Mouse (Mus musculus) lung, embryonic 14.5 days (tissue): ENCODE data around the gene Krt33b. TPM values are rescaled to one million over a fixed set of nuclear protein-coding genes. Genes with fewer than 3 reads are reported as not detected.

Experiments used
- ATAC-seq: fragments of 200-750 bp; cut with Nextera tagmentation; 2 replicates; pipeline ENCODE4 v1.8.0; 2017; ENCODE audit warnings: mild to moderate bottlenecking, moderate TSS enrichment, moderate library complexity; ENCODE audit not compliant: insufficient read depth
- DNase-seq: peaks from one replicate; pipeline ENCODE4 v3.0.0-alpha.2; 2015
- H3K27ac ChIP-seq: fragments of 300-500 bp; sonication (generic); 2 replicates; pipeline ENCODE4 v1.5.1; 2014; ENCODE audit warnings: low read depth, mild to moderate bottlenecking, moderate library complexity
- H3K27me3 ChIP-seq: fragments of 300-500 bp; sonication (generic); 2 replicates; pipeline ENCODE4 v1.6.1; 2014; ENCODE audit warnings: low read length, control low read depth; ENCODE audit not compliant: insufficient read depth
- H3K36me3 ChIP-seq: fragments of 300-500 bp; sonication (generic); 2 replicates; pipeline ENCODE4 v1.6.1; 2014; ENCODE audit warnings: control low read depth; ENCODE audit not compliant: insufficient read depth
- H3K4me1 ChIP-seq: fragments of 300-500 bp; sonication (generic); 2 replicates; pipeline ENCODE4 v1.6.1; 2014; ENCODE audit warnings: antibody characterized with exemption, control low read depth; ENCODE audit not compliant: insufficient read depth
- H3K4me2 ChIP-seq: fragments of 300-500 bp; sonication (generic); 2 replicates; pipeline ENCODE4 v1.6.1; 2014; ENCODE audit warnings: mild to moderate bottlenecking
- H3K4me3 ChIP-seq: fragments of 300-500 bp; sonication (generic); 2 replicates; pipeline ENCODE4 v1.5.1; 2014; ENCODE audit warnings: low read depth, low read length
- H3K9ac ChIP-seq: fragments of 300-500 bp; sonication (generic); 2 replicates; pipeline ENCODE4 v1.6.1; 2014
- H3K9me3 ChIP-seq: fragments of 300-500 bp; sonication (generic); 2 replicates; pipeline ENCODE4 v1.6.1; 2016; ENCODE audit warnings: low read depth, low read length, control low read depth
- CTCF ChIP-seq: IDR thresholded peaks from 2 replicates; pipeline ENCODE4 v1.5.1; 2016; ENCODE audit warnings: antibody characterized with exemption, low read depth
- WGBS: fragments of 180-500 bp; shearing (Covaris S2); extraction: QIAGEN DNeasy Blood & Tissue Kit; methylation state at CpG from one replicate; pipeline ENCODE4 v1.1.7; 2014; 5-methylcytosine and 5-hydroxymethylcytosine counted together
- polyA plus RNA-seq: library from polyadenylated mRNA; unstranded; fragments of >200 nt; fragmentation: Nextera tagmentation; extraction: Ambion mirVana; gene quantifications from 2 replicates; pipeline ENCODE4 v1.2.1, GENCODE M21; 2014

Krt33b gene
- polyA plus RNA-seq, 1 experiment from 2014 or later = not detected

GRCm38 (mm10) chr11:99983442-99983841 lies 46.2 kb downstream of the Krt33b start:
- no peak overlapping the region for H3K27ac ChIP-seq
- DNase-seq (no peak), ATAC-seq (no peak)
- TF ChIP-seq CTCF = no peak
- no peaks in the 10 kb centered on the region for H3K27me3 ChIP-seq
- no peaks in the 10 kb centered on the region for H3K4me1 ChIP-seq
- H3K9ac ChIP-seq = no peak overlapping the region
- no peak overlapping the region for H3K4me3 ChIP-seq
- no peaks in the 10 kb centered on the region for H3K36me3 ChIP-seq
- no peak overlapping the region for H3K4me2 ChIP-seq
- H3K9me3 ChIP-seq = no peaks in the 10 kb centered on the region
- 89% methylated on average over 1 of the region's 1 CpGs for WGBS

GRCm38 (mm10) chr11:99982731-99983130 lies 46.9 kb downstream of the Krt33b start:
- DNase-seq (no peak), ATAC-seq (no peak)
- 78% methylated on average over 9 of the region's 9 CpGs for whole genome bisulfite sequencing
- Histone ChIP-seq H3K9ac (no peak overlapping the region), H3K36me3 (no peaks in the 10 kb centered on the region), H3K4me3 (no peak overlapping the region), H3K27ac (no peak overlapping the region), H3K4me1 (no peaks in the 10 kb centered on the region), H3K4me2 (no peak overlapping the region), H3K9me3 (no peaks in the 10 kb centered on the region), H3K27me3 (no peaks in the 10 kb centered on the region)
- TF ChIP-seq CTCF = no peak

- H3K27ac ChIP-seq = no peak within 1 kb of the TSS
- no peaks in the 10 kb centered on the region for H3K36me3 ChIP-seq
- WGBS = 76% methylated on average over 5 of the region's 5 CpGs
- no peak for DNase-seq
- ATAC-seq = no peak
- H3K27me3 ChIP-seq = no peaks in the 10 kb centered on the region
- TF ChIP-seq CTCF = no peak
- H3K4me2 ChIP-seq = no peak within 1 kb of the TSS
- H3K9me3 ChIP-seq = no peaks in the 10 kb centered on the region
- H3K4me1 ChIP-seq = no peaks in the 10 kb centered on the region
- H3K9ac ChIP-seq = no peak within 1 kb of the TSS
- no peak within 1 kb of the TSS for H3K4me3 ChIP-seq
Measured at GRCm38 (mm10) chr11:99978953-99979352, 50.7 kb downstream of the Krt33b start, which contains the start of gene Krtap29-1. Gene Krtap29-1 (minus strand): TSS chr11:99979053.

Other genes with a start within 250 kb of the Krt33b start
- not detected in 2 replicates for gene Krtap4-8, start 249.2 kb downstream of the Krt33b start, polyA plus RNA-seq
- not detected in 2 replicates for gene Krtap4-9, start 244.7 kb downstream of the Krt33b start, polyA plus RNA-seq
- not detected in 2 replicates for gene Gm11596, start 236.4 kb downstream of the Krt33b start, polyA plus RNA-seq
- gene Gm11569, start 230.9 kb downstream of the Krt33b start, polyA plus RNA-seq = not detected in 2 replicates
- not detected in 2 replicates for gene Gm11554, start 225.4 kb downstream of the Krt33b start, polyA plus RNA-seq
- gene Krtap4-13, start 220.0 kb downstream of the Krt33b start, polyA plus RNA-seq = not detected in 2 replicates
- gene Gm11564, start 214.2 kb downstream of the Krt33b start, polyA plus RNA-seq = not detected in 2 replicates
- gene 2300003K06Rik, start 191.8 kb downstream of the Krt33b start, polyA plus RNA-seq = not detected in 2 replicates
- gene Krtap4-16, start 178.3 kb downstream of the Krt33b start, polyA plus RNA-seq = not detected in 2 replicates
- gene Gm11568, start 172.0 kb downstream of the Krt33b start, polyA plus RNA-seq = not detected in 2 replicates
- not detected in 2 replicates for gene Gm11559, start 165.4 kb downstream of the Krt33b start, polyA plus RNA-seq
- not detected in 2 replicates for gene Krtap9-1, start 156.5 kb downstream of the Krt33b start, polyA plus RNA-seq
- gene Gm11567, start 150.7 kb downstream of the Krt33b start, polyA plus RNA-seq = not detected in 2 replicates
- not detected in 2 replicates for gene Krtap31-1, start 121.9 kb downstream of the Krt33b start, polyA plus RNA-seq
- not detected in 2 replicates for gene Gm11565, start 115.1 kb downstream of the Krt33b start, polyA plus RNA-seq
- gene Krtap31-2, start 93.6 kb downstream of the Krt33b start, polyA plus RNA-seq = not detected in 2 replicates
- not detected in 2 replicates for gene Krtap9-5, start 81.4 kb downstream of the Krt33b start, polyA plus RNA-seq
- gene Krtap29-1, start 50.8 kb downstream of the Krt33b start, polyA plus RNA-seq = not detected in 2 replicates
- gene Krtap16-1, start 43.3 kb downstream of the Krt33b start, polyA plus RNA-seq = not detected in 2 replicates
- gene Krtap17-1, start 35.9 kb downstream of the Krt33b start, polyA plus RNA-seq = 0.75 and 0.87 TPM in 2 replicates
- not detected in 2 replicates for gene Krt33a, start 13.7 kb downstream of the Krt33b start, polyA plus RNA-seq
- gene Krt34, start 11.7 kb upstream of the Krt33b start, polyA plus RNA-seq = not detected in 2 replicates
- not detected in 2 replicates for gene Krt31, start 20.7 kb upstream of the Krt33b start, polyA plus RNA-seq
- not detected in 2 replicates for gene Krt32, start 58.4 kb upstream of the Krt33b start, polyA plus RNA-seq
- not detected in 2 replicates for gene Krt35, start 66.4 kb upstream of the Krt33b start, polyA plus RNA-seq
- 0.11 TPM in 1 of 2 replicates, not detected in the other for gene Krt36, start 75.8 kb upstream of the Krt33b start, polyA plus RNA-seq
- 0.27 TPM in 1 of 2 replicates, not detected in the other for gene Krt13, start 91.7 kb upstream of the Krt33b start, polyA plus RNA-seq
- 3.9 and 4.4 TPM in 2 replicates for gene Krt15, start 106.1 kb upstream of the Krt33b start, polyA plus RNA-seq
- gene Krt19, start 118.8 kb upstream of the Krt33b start, polyA plus RNA-seq = 86.7 and 91.0 TPM in 2 replicates
- gene Krt9, start 163.4 kb upstream of the Krt33b start, polyA plus RNA-seq = not detected in 2 replicates
- 0.31 TPM in 1 of 2 replicates, not detected in the other for gene Krt14, start 177.7 kb upstream of the Krt33b start, polyA plus RNA-seq
- gene Krt16, start 219.0 kb upstream of the Krt33b start, polyA plus RNA-seq = not detected in 2 replicates
- gene Krt17, start 231.2 kb upstream of the Krt33b start, polyA plus RNA-seq = 2.1 and 2.9 TPM in 2 replicates
- gene Krt42, start 240.0 kb upstream of the Krt33b start, polyA plus RNA-seq = not detected in 2 replicates